Mouse (Mus musculus) lung, embryonic 14.5 days (tissue): ENCODE measurements around the gene Tnfrsf26. TPM values are rescaled to one million over a fixed set of nuclear protein-coding genes. Genes with fewer than 3 reads are reported as not detected.

Experiments used
- ATAC-seq: fragments of 200-750 bp; cut with Nextera tagmentation; 2 replicates; pipeline ENCODE4 v1.8.0; 2017; ENCODE audit warnings: mild to moderate bottlenecking, moderate TSS enrichment, moderate library complexity; ENCODE audit not compliant: insufficient read depth
- DNase-seq: peaks from one replicate; pipeline ENCODE4 v3.0.0-alpha.2; 2015
- H3K27ac ChIP-seq: fragments of 300-500 bp; sonication (generic); 2 replicates; pipeline ENCODE4 v1.5.1; 2014; ENCODE audit warnings: low read depth, mild to moderate bottlenecking, moderate library complexity
- H3K27me3 ChIP-seq: fragments of 300-500 bp; sonication (generic); 2 replicates; pipeline ENCODE4 v1.6.1; 2014; ENCODE audit warnings: low read length, control low read depth; ENCODE audit not compliant: insufficient read depth
- H3K36me3 ChIP-seq: fragments of 300-500 bp; sonication (generic); 2 replicates; pipeline ENCODE4 v1.6.1; 2014; ENCODE audit warnings: control low read depth; ENCODE audit not compliant: insufficient read depth
- H3K4me1 ChIP-seq: fragments of 300-500 bp; sonication (generic); 2 replicates; pipeline ENCODE4 v1.6.1; 2014; ENCODE audit warnings: antibody characterized with exemption, control low read depth; ENCODE audit not compliant: insufficient read depth
- H3K4me2 ChIP-seq: fragments of 300-500 bp; sonication (generic); 2 replicates; pipeline ENCODE4 v1.6.1; 2014; ENCODE audit warnings: mild to moderate bottlenecking
- H3K4me3 ChIP-seq: fragments of 300-500 bp; sonication (generic); 2 replicates; pipeline ENCODE4 v1.5.1; 2014; ENCODE audit warnings: low read depth, low read length
- H3K9ac ChIP-seq: fragments of 300-500 bp; sonication (generic); 2 replicates; pipeline ENCODE4 v1.6.1; 2014
- H3K9me3 ChIP-seq: fragments of 300-500 bp; sonication (generic); 2 replicates; pipeline ENCODE4 v1.6.1; 2016; ENCODE audit warnings: low read depth, low read length, control low read depth
- CTCF ChIP-seq: IDR thresholded peaks from 2 replicates; pipeline ENCODE4 v1.5.1; 2016; ENCODE audit warnings: antibody characterized with exemption, low read depth
- WGBS: fragments of 180-500 bp; shearing (Covaris S2); extraction: QIAGEN DNeasy Blood & Tissue Kit; methylation state at CpG from one replicate; pipeline ENCODE4 v1.1.7; 2014; 5-methylcytosine and 5-hydroxymethylcytosine counted together
- polyA plus RNA-seq: library from polyadenylated mRNA; unstranded; fragments of >200 nt; fragmentation: Nextera tagmentation; extraction: Ambion mirVana; gene quantifications from 2 replicates; pipeline ENCODE4 v1.2.1, GENCODE M21; 2014

Tnfrsf26 gene
- polyA plus RNA-seq, 1 experiment from 2014 or later, result 0.11 TPM

DNA sequence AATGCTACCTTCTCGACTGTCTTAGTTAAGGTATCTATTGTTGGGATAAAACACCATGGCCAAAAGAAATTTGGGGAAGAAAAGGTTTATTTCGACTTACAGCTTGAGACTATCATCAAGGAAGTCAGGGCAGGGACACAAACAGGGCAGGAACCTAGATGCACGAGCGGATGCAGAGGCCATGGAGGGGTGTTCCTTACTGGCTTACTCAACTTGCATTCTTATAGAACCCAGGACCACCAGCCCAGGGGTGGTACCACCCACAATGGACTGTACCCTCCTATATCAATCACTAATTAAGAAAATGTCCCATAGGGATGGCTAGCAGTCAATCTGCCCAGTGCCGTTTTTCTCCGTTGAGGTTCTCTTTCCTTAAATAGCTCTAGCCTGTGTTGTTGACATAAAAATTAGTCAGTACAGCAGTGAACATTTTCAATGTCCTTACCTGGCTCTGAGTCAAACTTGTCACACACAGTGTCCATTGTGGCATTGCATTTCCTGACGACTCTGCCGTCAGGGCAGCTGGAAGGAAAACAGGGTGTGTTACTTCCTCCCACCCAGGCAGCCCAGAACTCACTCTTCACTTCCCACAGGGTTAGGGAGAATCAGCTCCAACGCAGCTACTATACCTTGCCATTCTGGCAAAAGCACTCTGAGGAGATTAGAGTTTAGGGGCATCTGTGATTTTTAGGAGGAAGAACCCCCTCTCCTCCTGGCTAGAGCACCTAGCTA lies 14.0 kb downstream of the Tnfrsf26 start:
- TF ChIP-seq CTCF, result no peak
- Histone ChIP-seq H3K27me3 (no peaks in the 10 kb centered on the region), H3K4me2 (no peak overlapping the region), H3K27ac (peak overlapping the region; percentile 15; the same call in 1 of the 2 replicates), H3K4me1 (no peaks in the 10 kb centered on the region), H3K9ac (no peak overlapping the region), H3K36me3 (no peaks in the 10 kb centered on the region), H3K4me3 (no peak overlapping the region), H3K9me3 (no peaks in the 10 kb centered on the region)
- 44% methylated on average over 9 of the region's 9 CpGs for WGBS
- ATAC-seq (peak; percentile 38; the same call in 1 of the 2 replicates), DNase-seq (peak; percentile 44)

DNA sequence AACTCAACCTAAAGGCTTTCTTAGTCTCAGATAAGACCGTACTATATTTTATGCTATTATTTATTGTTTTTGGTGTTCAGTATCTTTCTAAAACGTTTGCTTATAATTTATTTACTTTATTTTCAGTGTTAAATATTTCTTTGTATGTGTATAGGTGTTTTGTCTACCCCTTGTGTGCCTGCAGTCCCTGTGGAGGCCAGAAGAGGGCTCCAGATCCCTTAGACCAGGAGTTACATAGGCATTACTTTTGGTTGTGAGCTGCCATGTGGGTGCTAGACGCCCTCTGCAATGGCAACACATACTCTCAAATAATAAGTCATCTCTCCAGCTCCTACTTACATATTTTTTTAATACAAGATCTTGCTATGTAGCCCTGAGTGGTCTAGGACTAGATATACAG lies 16.3 kb downstream of the Tnfrsf26 start:
- no peaks in the 10 kb centered on the region for H3K9me3 ChIP-seq
- H3K4me3 ChIP-seq, result no peak overlapping the region
- no peak for ATAC-seq
- DNase-seq, result no peak
- no peaks in the 10 kb centered on the region for H3K27me3 ChIP-seq
- H3K4me2 ChIP-seq, result no peak overlapping the region
- H3K36me3 ChIP-seq, result no peaks in the 10 kb centered on the region
- peak; percentile 42 for TF ChIP-seq CTCF
- H3K4me1 ChIP-seq, result no peaks in the 10 kb centered on the region
- H3K9ac ChIP-seq, result no peak overlapping the region
- H3K27ac ChIP-seq, result no peak overlapping the region
- 48% methylated on average over 3 of the region's 3 CpGs for WGBS

DNA sequence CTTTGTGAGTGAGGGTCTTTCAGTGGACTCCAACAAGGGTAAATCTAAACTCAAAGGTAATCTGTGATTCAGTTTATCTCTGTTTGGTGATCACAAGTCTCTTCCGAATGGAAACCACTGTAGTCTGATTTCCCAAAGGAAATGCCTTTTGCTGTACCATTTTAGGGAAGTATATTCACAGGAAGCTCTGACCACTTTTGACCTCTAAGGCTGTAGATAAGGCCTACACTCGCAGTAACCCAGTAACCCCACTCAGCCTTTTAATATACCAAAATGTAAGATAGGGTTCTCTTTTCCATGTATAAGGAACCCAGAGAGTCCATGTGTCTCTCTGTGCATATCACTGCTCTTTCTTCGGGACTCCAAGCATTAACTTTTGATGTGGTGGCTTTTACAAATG lies 23.2 kb downstream of the Tnfrsf26 start:
- no peak for TF ChIP-seq CTCF
- no peaks in the 10 kb centered on the region for H3K4me1 ChIP-seq
- H3K27ac ChIP-seq, result no peak overlapping the region
- ATAC-seq (no peak), DNase-seq (no peak)
- no peak overlapping the region for H3K4me2 ChIP-seq
- H3K9ac ChIP-seq, result no peak overlapping the region
- WGBS, result 72% methylated on average over 3 of the region's 3 CpGs
- no peaks in the 10 kb centered on the region for H3K27me3 ChIP-seq
- no peak overlapping the region for H3K4me3 ChIP-seq
- peaks cover 3% of the 10 kb centered on the region; the same call in 1 of the 2 replicates for H3K9me3 ChIP-seq
- no peaks in the 10 kb centered on the region for H3K36me3 ChIP-seq

DNA sequence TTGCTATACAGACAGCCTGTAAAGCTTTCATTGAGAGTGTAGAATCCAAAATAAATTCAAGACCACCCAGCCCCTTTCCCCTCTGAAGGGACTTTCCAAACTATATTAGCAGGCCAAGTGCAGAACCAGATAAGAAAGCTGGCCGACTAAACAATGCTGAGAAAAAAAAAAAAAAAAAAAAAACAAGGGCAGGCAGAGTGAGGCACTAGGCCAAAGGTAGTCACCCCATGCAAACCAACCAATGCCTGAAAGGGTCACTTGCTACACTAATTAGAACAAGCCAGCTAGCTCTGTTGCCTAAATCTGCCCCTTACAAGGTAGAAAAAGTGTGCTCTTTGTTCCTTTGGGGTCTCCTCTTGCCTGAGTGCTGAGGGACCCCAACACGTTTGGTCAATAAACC lies 23.6 kb downstream of the Tnfrsf26 start:
- Histone ChIP-seq H3K4me3 (no peak overlapping the region), H3K4me2 (no peak overlapping the region), H3K27me3 (no peaks in the 10 kb centered on the region), H3K36me3 (no peaks in the 10 kb centered on the region), H3K9ac (no peak overlapping the region), H3K9me3 (peaks cover 3% of the 10 kb centered on the region; the same call in 1 of the 2 replicates), H3K27ac (no peak overlapping the region), H3K4me1 (no peaks in the 10 kb centered on the region)
- 41% methylated on average over 2 of the region's 2 CpGs for WGBS
- no peak for DNase-seq
- no peak for ATAC-seq
- TF ChIP-seq CTCF, result no peak

DNA sequence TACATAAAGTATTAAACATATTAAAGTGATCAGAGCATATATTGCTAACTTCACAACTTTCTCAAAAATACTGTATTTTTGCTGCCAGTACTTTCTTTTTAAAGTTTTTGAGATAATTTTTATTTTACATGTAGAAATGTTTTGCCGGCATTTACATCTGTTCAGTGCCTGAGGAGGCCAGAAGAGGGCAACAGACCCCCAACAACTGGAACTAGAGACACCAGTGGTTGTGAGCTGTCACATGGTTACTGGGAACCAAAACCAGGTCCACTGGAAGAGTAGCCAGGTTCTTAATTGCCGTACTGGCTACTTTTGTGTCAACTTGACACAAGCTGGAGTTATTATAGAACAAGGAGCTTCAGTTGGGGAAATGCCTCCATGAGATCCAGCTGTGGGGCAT lies 26.8 kb downstream of the Tnfrsf26 start:
- Histone ChIP-seq H3K9ac (no peak overlapping the region), H3K4me1 (peaks cover 8% of the 10 kb centered on the region), H3K27me3 (no peaks in the 10 kb centered on the region), H3K4me2 (no peak overlapping the region), H3K4me3 (no peak overlapping the region), H3K36me3 (peaks cover 4% of the 10 kb centered on the region; the same call in 1 of the 2 replicates), H3K9me3 (peaks cover 3% of the 10 kb centered on the region; the same call in 1 of the 2 replicates), H3K27ac (no peak overlapping the region)
- TF ChIP-seq CTCF, result peak; percentile 28; the same call in 1 of the 2 replicates
- DNase-seq (peak; percentile 17), ATAC-seq (no peak)
- 74% methylated on average over 2 of the region's 2 CpGs for WGBS

GRCm38 (mm10) chr7:143600231-143600740 lies 28.2 kb downstream of the Tnfrsf26 start:
- ATAC-seq (no peak), DNase-seq (no peak)
- WGBS, result 6% methylated on average over 15 of the region's 15 CpGs
- no peaks in the 10 kb centered on the region for H3K27me3 ChIP-seq
- H3K9ac ChIP-seq, result no peak overlapping the region
- H3K27ac ChIP-seq, result no peak overlapping the region
- no peaks in the 10 kb centered on the region for H3K9me3 ChIP-seq
- TF ChIP-seq CTCF, result no peak
- H3K4me3 ChIP-seq, result peak overlapping the region; percentile 93
- H3K36me3 ChIP-seq, result peaks cover 12% of the 10 kb centered on the region
- peaks cover 8% of the 10 kb centered on the region for H3K4me1 ChIP-seq
- H3K4me2 ChIP-seq, result peak overlapping the region; percentile 95

DNA sequence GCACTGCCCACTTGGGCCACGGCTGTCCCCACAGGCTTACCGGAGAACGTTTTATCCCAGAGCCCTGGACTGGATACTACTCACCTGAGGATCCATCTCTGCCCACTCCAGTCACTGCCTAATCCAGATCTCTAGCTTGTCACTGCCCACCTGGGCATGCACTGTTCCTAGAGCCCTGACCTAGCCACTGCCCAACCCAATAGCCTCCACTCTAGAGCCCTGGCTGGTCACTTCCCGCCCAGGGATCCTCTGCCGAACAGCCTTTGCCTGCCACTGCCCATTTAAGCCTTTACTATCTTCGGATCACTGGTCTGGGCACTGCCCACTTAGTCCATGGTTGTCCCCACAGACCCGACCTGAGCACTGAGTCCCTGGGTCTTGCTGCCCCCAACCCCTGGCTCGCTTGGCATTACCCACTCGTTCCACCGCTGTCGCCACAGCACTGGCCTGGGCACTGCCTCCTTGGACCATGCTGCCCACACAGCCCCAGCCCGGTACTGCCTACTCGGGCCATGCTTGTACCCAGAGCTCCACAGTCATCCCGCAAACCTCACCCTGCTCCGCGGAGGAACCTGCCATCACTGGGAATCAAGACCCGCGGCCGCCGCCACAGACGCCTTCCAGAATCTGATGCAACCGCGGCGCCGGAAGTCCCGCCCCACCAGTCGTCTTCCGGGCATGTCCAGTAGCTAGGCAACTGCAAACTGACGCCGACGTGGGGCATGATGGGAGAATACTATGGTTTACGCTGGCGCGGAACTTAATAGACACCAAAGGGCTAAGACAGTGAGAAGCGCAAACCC lies 28.9 kb downstream of the Tnfrsf26 start, which contains the start of gene Cars:
TSS of gene Cars (minus strand) at position 663 of the 803 bp plus-strand sequence.
- Histone ChIP-seq H3K4me1 (peaks cover 8% of the 10 kb centered on the region), H3K27me3 (no peaks in the 10 kb centered on the region), H3K9ac (peak within 1 kb of the TSS; percentile 89), H3K27ac (peak within 1 kb of the TSS; percentile 42; the same call in 1 of the 2 replicates), H3K9me3 (no peaks in the 10 kb centered on the region), H3K36me3 (peaks cover 18% of the 10 kb centered on the region), H3K4me3 (peak within 1 kb of the TSS; percentile 93), H3K4me2 (peak within 1 kb of the TSS; percentile 95)
- under 1% methylated on average over 35 of the region's 35 CpGs for WGBS
- DNase-seq, result peak; percentile 98
- no peak; the same call in 1 of the 2 replicates for TF ChIP-seq CTCF
- peak; percentile 100 for ATAC-seq
